Mouse (Mus musculus): ENCODE measurements around the gene Yars. TPM values are rescaled to one million over a fixed set of nuclear protein-coding genes. Genes with fewer than 3 reads are reported as not detected.
A peak's percentile ranks its signal among the peaks of the same experiment; 100 is the strongest.

Yars gene
- total RNA-seq, 2 experiments from 2014 or later, result 84.4 to 95.9 TPM

GRCm38 (mm10) chr4:129227985-129228381 lies 38.4 kb downstream of the Yars start:
- DNase-seq, result no peak

GRCm38 (mm10) chr4:129230926-129231325 lies 41.4 kb downstream of the Yars start:
- DNase-seq, result no peak

- no peak for DNase-seq
These were observed 42.3 kb downstream of the Yars start for GRCm38 (mm10) chr4:129231594-129232450.

GRCm38 (mm10) chr4:129232561-129233360 lies 43.2 kb downstream of the Yars start:
- no peak for DNase-seq

GRCm38 (mm10) chr4:129234488-129234887 lies 44.9 kb downstream of the Yars start:
- DNase-seq, result no peak

GRCm38 (mm10) chr4:129235147-129235546 lies 45.6 kb downstream of the Yars start:
- no peak for DNase-seq

- no peak for DNase-seq
These were observed 46.8 kb downstream of the Yars start for GRCm38 (mm10) chr4:129236236-129236813.

- no peak for DNase-seq
These were observed 48.4 kb downstream of the Yars start for GRCm38 (mm10) chr4:129237843-129238441.

GRCm38 (mm10) chr4:129238579-129239016 lies 49.0 kb downstream of the Yars start:
- no peak for DNase-seq

GRCm38 (mm10) chr4:129239075-129239474 lies 49.5 kb downstream of the Yars start:
- DNase-seq, result peak; percentile 55 to 58

- DNase-seq, result no peak
These were observed 52.3 kb downstream of the Yars start for GRCm38 (mm10) chr4:129241898-129242297.

GRCm38 (mm10) chr4:129242327-129242726 lies 52.8 kb downstream of the Yars start:
- DNase-seq, result no peak

GRCm38 (mm10) chr4:129242761-129243160 lies 53.2 kb downstream of the Yars start:
- no peak for DNase-seq

GRCm38 (mm10) chr4:129244802-129245201 lies 55.2 kb downstream of the Yars start:
- DNase-seq, result no peak

- DNase-seq, result no peak
These were observed 57.1 kb downstream of the Yars start for GRCm38 (mm10) chr4:129246360-129247301.

- DNase-seq, result no peak
These were observed 58.1 kb downstream of the Yars start for GRCm38 (mm10) chr4:129247381-129248242.

GRCm38 (mm10) chr4:129248243-129248767 lies 58.7 kb downstream of the Yars start:
- DNase-seq, result no peak

- no peak for DNase-seq
These were observed 59.7 kb downstream of the Yars start for GRCm38 (mm10) chr4:129249288-129249687.

- DNase-seq, result no peak
These were observed 61.4 kb downstream of the Yars start for GRCm38 (mm10) chr4:129250759-129251481.

Measured in layer of hippocampus, postnatal 36 days (tissue).